Mouse (Mus musculus) C2C12 (cell line): ENCODE results near the gene Fstl1.

Source experiments
- CTCF ChIP-seq: IDR thresholded peaks from one replicate; pipeline ENCODE4 v1.5.1; 2011; ENCODE audit not compliant: control insufficient read depth, insufficient read depth, insufficient read length
- MYOG ChIP-seq: IDR thresholded peaks from one replicate; pipeline ENCODE4 v1.6.1; 2011; ENCODE audit not compliant: control insufficient read depth, insufficient read length; ENCODE audit errors: extremely low read depth
- USF1 ChIP-seq: IDR thresholded peaks from one replicate; pipeline ENCODE4 v1.6.1; 2011; ENCODE audit warnings: low read depth, mild to moderate bottlenecking, control low read depth, moderate library complexity

DNA sequence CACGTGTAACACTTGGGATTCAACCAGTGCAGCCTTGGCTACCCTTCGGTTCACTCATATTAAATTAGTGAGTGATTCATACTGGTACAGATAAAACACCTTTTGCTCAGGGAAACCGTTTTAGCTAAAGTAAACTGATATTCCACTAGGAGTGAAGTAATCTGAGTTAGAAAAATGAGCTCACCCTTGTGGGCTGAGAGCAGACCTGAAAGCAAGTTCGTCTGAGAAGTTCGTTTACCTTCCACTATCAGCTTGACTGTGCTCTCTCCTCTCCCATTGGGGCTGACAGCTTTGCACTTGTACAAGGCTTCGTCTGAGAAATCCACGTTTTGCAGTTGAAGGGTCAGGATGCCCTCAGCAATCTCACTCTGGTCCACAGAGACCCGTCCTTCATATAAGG is 78.9 kb downstream of the Fstl1 start:
- TF ChIP-seq CTCF (no peak), MYOG (no peak), USF1 (no peak)
